Mouse (Mus musculus): ENCODE data around the gene Gdpgp1. TPM values are rescaled to one million over a fixed set of nuclear protein-coding genes. Genes with fewer than 3 reads are reported as not detected.
A peak's percentile ranks its signal among the peaks of the same experiment; 100 is the strongest.

The Gdpgp1 gene
- polyA plus RNA-seq, 1 experiment from 2014 or later: 4.6 TPM

GRCm38 (mm10) chr7:80252886-80253285 lies 20.2 kb downstream of the Gdpgp1 start:
- Histone ChIP-seq H3K4me3 (ENCODE audit: low read depth, low read length) (no peak overlapping the region), H3K4me2 (ENCODE audit: low read length) (no peak overlapping the region), H3K27me3 (ENCODE audit: control insufficient read depth, insufficient read depth, low read depth, low read length) (peaks cover 11% of the 10 kb centered on the region), H3K4me1 (ENCODE audit: control insufficient read depth, insufficient read depth, low read length) (no peaks in the 10 kb centered on the region), H3K9ac (ENCODE audit: low read depth, low read length) (no peak overlapping the region), H3K9me3 (replicated peaks; ENCODE audit: control insufficient read depth, low read length, poor library complexity, severe bottlenecking) (no peaks in the 10 kb centered on the region), H3K36me3 (ENCODE audit: control insufficient read depth, insufficient read depth, low read length) (no peaks in the 10 kb centered on the region), H3K27ac (ENCODE audit: low read length) (no peak overlapping the region)
- 88% methylated on average over 11 of the region's 11 CpGs for WGBS
- ATAC-seq: no peak

GRCm38 (mm10) chr7:80255981-80256380 lies 23.3 kb downstream of the Gdpgp1 start:
- peaks cover 32% of the 10 kb centered on the region for H3K27me3 ChIP-seq (ENCODE audit: control insufficient read depth, insufficient read depth, low read depth, low read length)
- H3K4me2 ChIP-seq (ENCODE audit: low read length): no peak overlapping the region
- H3K4me1 ChIP-seq (ENCODE audit: control insufficient read depth, insufficient read depth, low read length): peaks cover 2% of the 10 kb centered on the region; the same call in 1 of the 2 replicates
- H3K36me3 ChIP-seq (ENCODE audit: control insufficient read depth, insufficient read depth, low read length): no peaks in the 10 kb centered on the region
- no peak for ATAC-seq
- no peak overlapping the region for H3K9ac ChIP-seq (ENCODE audit: low read depth, low read length)
- WGBS: 70% methylated on average over 2 of the region's 2 CpGs
- H3K27ac ChIP-seq (ENCODE audit: low read length): no peak overlapping the region
- no peaks in the 10 kb centered on the region for H3K9me3 ChIP-seq (replicated peaks; ENCODE audit: control insufficient read depth, low read length, poor library complexity, severe bottlenecking)
- no peak overlapping the region for H3K4me3 ChIP-seq (ENCODE audit: low read depth, low read length)

- no peaks in the 10 kb centered on the region for H3K9me3 ChIP-seq (replicated peaks; ENCODE audit: control insufficient read depth, low read length, poor library complexity, severe bottlenecking)
- no peaks in the 10 kb centered on the region for H3K36me3 ChIP-seq (ENCODE audit: control insufficient read depth, insufficient read depth, low read length)
- ATAC-seq: no peak
- WGBS: 66% methylated on average over 2 of the region's 2 CpGs
- H3K27me3 ChIP-seq (ENCODE audit: control insufficient read depth, insufficient read depth, low read depth, low read length): peaks cover 32% of the 10 kb centered on the region
- H3K4me3 ChIP-seq (ENCODE audit: low read depth, low read length): no peak overlapping the region
- H3K27ac ChIP-seq (ENCODE audit: low read length): no peak overlapping the region
- no peak overlapping the region for H3K9ac ChIP-seq (ENCODE audit: low read depth, low read length)
- H3K4me2 ChIP-seq (ENCODE audit: low read length): no peak overlapping the region
- peaks cover 9% of the 10 kb centered on the region for H3K4me1 ChIP-seq (ENCODE audit: control insufficient read depth, insufficient read depth, low read length)
These were observed 25.0 kb downstream of the Gdpgp1 start for GRCm38 (mm10) chr7:80257706-80258105.

GRCm38 (mm10) chr7:80260625-80261371 lies 28.1 kb downstream of the Gdpgp1 start, which contains the start of gene Ngrn:
Ngrn (plus strand) TSS chr7:80261215.
- H3K4me3 ChIP-seq (ENCODE audit: low read depth, low read length): peak within 1 kb of the TSS; percentile 71
- WGBS: 26% methylated on average over 40 of the region's 40 CpGs
- no peaks in the 10 kb centered on the region for H3K9me3 ChIP-seq (replicated peaks; ENCODE audit: control insufficient read depth, low read length, poor library complexity, severe bottlenecking)
- H3K4me1 ChIP-seq (ENCODE audit: control insufficient read depth, insufficient read depth, low read length): peaks cover 9% of the 10 kb centered on the region
- peak within 1 kb of the TSS; percentile 72 for H3K4me2 ChIP-seq (ENCODE audit: low read length)
- peaks cover 15% of the 10 kb centered on the region for H3K36me3 ChIP-seq (ENCODE audit: control insufficient read depth, insufficient read depth, low read length)
- peaks cover 27% of the 10 kb centered on the region for H3K27me3 ChIP-seq (ENCODE audit: control insufficient read depth, insufficient read depth, low read depth, low read length)
- peak within 1 kb of the TSS; percentile 85 for H3K9ac ChIP-seq (ENCODE audit: low read depth, low read length)
- peak; percentile 94 for ATAC-seq
- peak within 1 kb of the TSS; percentile 77 for H3K27ac ChIP-seq (ENCODE audit: low read length)

- H3K36me3 ChIP-seq (ENCODE audit: control insufficient read depth, insufficient read depth, low read length): peaks cover 22% of the 10 kb centered on the region
- peaks cover 9% of the 10 kb centered on the region for H3K4me1 ChIP-seq (ENCODE audit: control insufficient read depth, insufficient read depth, low read length)
- peak; percentile 73 for ATAC-seq
- peaks cover 27% of the 10 kb centered on the region for H3K27me3 ChIP-seq (ENCODE audit: control insufficient read depth, insufficient read depth, low read depth, low read length)
- peak overlapping the region; percentile 71 for H3K4me3 ChIP-seq (ENCODE audit: low read depth, low read length)
- H3K9me3 ChIP-seq (replicated peaks; ENCODE audit: control insufficient read depth, low read length, poor library complexity, severe bottlenecking): no peaks in the 10 kb centered on the region
- H3K4me2 ChIP-seq (ENCODE audit: low read length): peak overlapping the region; percentile 72
- peak overlapping the region; percentile 85 for H3K9ac ChIP-seq (ENCODE audit: low read depth, low read length)
- peak overlapping the region; percentile 77 for H3K27ac ChIP-seq (ENCODE audit: low read length)
- WGBS: under 1% methylated on average over 31 of the region's 32 CpGs
These were observed 28.8 kb downstream of the Gdpgp1 start for GRCm38 (mm10) chr7:80261372-80261990.

GRCm38 (mm10) chr7:80264606-80265005 lies 31.9 kb downstream of the Gdpgp1 start:
- peaks cover 3% of the 10 kb centered on the region; the same call in 1 of the 2 replicates for H3K27me3 ChIP-seq (ENCODE audit: control insufficient read depth, insufficient read depth, low read depth, low read length)
- H3K4me2 ChIP-seq (ENCODE audit: low read length): no peak overlapping the region
- H3K36me3 ChIP-seq (ENCODE audit: control insufficient read depth, insufficient read depth, low read length): peaks cover 29% of the 10 kb centered on the region
- H3K4me3 ChIP-seq (ENCODE audit: low read depth, low read length): no peak overlapping the region
- H3K9ac ChIP-seq (ENCODE audit: low read depth, low read length): no peak overlapping the region
- no peaks in the 10 kb centered on the region for H3K9me3 ChIP-seq (replicated peaks; ENCODE audit: control insufficient read depth, low read length, poor library complexity, severe bottlenecking)
- WGBS: 95% methylated on average over 12 of the region's 12 CpGs
- no peak for ATAC-seq
- peaks cover 16% of the 10 kb centered on the region for H3K4me1 ChIP-seq (ENCODE audit: control insufficient read depth, insufficient read depth, low read length)
- H3K27ac ChIP-seq (ENCODE audit: low read length): no peak overlapping the region

- H3K4me2 ChIP-seq (ENCODE audit: low read length): no peak overlapping the region
- peaks cover 32% of the 10 kb centered on the region for H3K36me3 ChIP-seq (ENCODE audit: control insufficient read depth, insufficient read depth, low read length)
- no peaks in the 10 kb centered on the region for H3K27me3 ChIP-seq (ENCODE audit: control insufficient read depth, insufficient read depth, low read depth, low read length)
- H3K9ac ChIP-seq (ENCODE audit: low read depth, low read length): no peak overlapping the region
- WGBS: 75% methylated on average over 1 of the region's 1 CpGs
- H3K27ac ChIP-seq (ENCODE audit: low read length): no peak overlapping the region
- H3K4me1 ChIP-seq (ENCODE audit: control insufficient read depth, insufficient read depth, low read length): peaks cover 21% of the 10 kb centered on the region
- H3K4me3 ChIP-seq (ENCODE audit: low read depth, low read length): no peak overlapping the region
- H3K9me3 ChIP-seq (replicated peaks; ENCODE audit: control insufficient read depth, low read length, poor library complexity, severe bottlenecking): no peaks in the 10 kb centered on the region
- no peak for ATAC-seq
These were observed 35.1 kb downstream of the Gdpgp1 start for GRCm38 (mm10) chr7:80267764-80268163.

- peaks cover 21% of the 10 kb centered on the region for H3K4me1 ChIP-seq (ENCODE audit: control insufficient read depth, insufficient read depth, low read length)
- peak within 1 kb of the TSS; percentile 80 for H3K27ac ChIP-seq (ENCODE audit: low read length)
- peak within 1 kb of the TSS; percentile 81 for H3K4me2 ChIP-seq (ENCODE audit: low read length)
- H3K9ac ChIP-seq (ENCODE audit: low read depth, low read length): peak within 1 kb of the TSS; percentile 86
- H3K9me3 ChIP-seq (replicated peaks; ENCODE audit: control insufficient read depth, low read length, poor library complexity, severe bottlenecking): peaks cover under 1% of the 10 kb centered on the region; the same call in 1 of the 2 replicates
- ATAC-seq: peak; percentile 93
- 6% methylated on average over 21 of the region's 21 CpGs for WGBS
- H3K36me3 ChIP-seq (ENCODE audit: control insufficient read depth, insufficient read depth, low read length): peaks cover 41% of the 10 kb centered on the region
- H3K27me3 ChIP-seq (ENCODE audit: control insufficient read depth, insufficient read depth, low read depth, low read length): no peaks in the 10 kb centered on the region
- peak within 1 kb of the TSS; percentile 90 for H3K4me3 ChIP-seq (ENCODE audit: low read depth, low read length)
These were observed 36.5 kb downstream of the Gdpgp1 start, which contains the start of gene Vps33b for GRCm38 (mm10) chr7:80268897-80269750. Vps33b (plus strand) TSS chr7:80269649.

Measured in midbrain, embryonic 16.5 days (tissue).